Mouse (Mus musculus): ENCODE measurements at regions not wholly inside any gene's neighbourhood (a gene's known extent, or its start where the extent isn't known, plus 50 kb on each side); places are given as distances from the start of the nearest gene placed in this dataset.

GRCm38 (mm10) chr1:98350095-98350549 is 70.8 kb upstream of the Slco6d1 start:
- DNase-seq (ENCODE audit: extremely low read depth), result no peak

GRCm38 (mm10) chr1:98350725-98351124 is 70.2 kb upstream of the Slco6d1 start:
- dilution Hi-C loops (cut with MboI; ENCODE audit: extremely low pct_ligation_motif_present, extremely low pct_unique_long_range_greater_than_20kb, low sequenced_read_pairs) (no loop called here), in situ Hi-C loops (cut with MboI; ENCODE audit: low pct_ligation_motif_present, low pct_unique_long_range_greater_than_20kb, low sequenced_read_pairs) (no loop called here)
- Histone ChIP-seq H3K27me3 (replicated peaks) (no peaks in the 10 kb centered on the region), H3K27ac (ENCODE audit: insufficient read depth, low read depth) (no peak overlapping the region), H3K4me2 (ENCODE audit: insufficient read depth, low read depth, poor library complexity, severe bottlenecking) (no peak overlapping the region), H3K9ac (ENCODE audit: insufficient read depth, low read depth) (no peak overlapping the region), H3K4me1 (ENCODE audit: control insufficient read depth in 1 of 2, insufficient read depth in 2 of 2) (no peaks in the 10 kb centered on the region), H3K4me3 (replicated peaks in 1 of 3; ENCODE audit: low read depth in 2 of 3, low read length in 2 of 3, poor library complexity in 1 of 3) (no peak overlapping the region), H3K9me3 (replicated peaks; ENCODE audit: low read length) (peaks cover 12% of the 10 kb centered on the region), H3K79me2 (replicated peaks; ENCODE audit: control insufficient read depth, extremely low read depth, insufficient read depth, poor library complexity, severe bottlenecking) (no peaks in the 10 kb centered on the region), H3K36me3 (replicated peaks in 1 of 2; ENCODE audit: control insufficient read depth in 1 of 2, insufficient read depth in 1 of 2, low read length in 1 of 2) (no peaks in the 10 kb centered on the region)
- TF ChIP-seq CHD2 (IDR thresholded peaks at IDR 0.05; ENCODE audit: low read length), result no peak
- no peak for TF ChIP-seq POLR2A (IDR thresholded peaks at IDR 0.05; ENCODE audit: low read depth, low read length)
- no peak for TF ChIP-seq ZMIZ1 (IDR thresholded peaks at IDR 0.05; ENCODE audit: low read depth, low read length)
- TF ChIP-seq POLR2AphosphoS2 (IDR thresholded peaks at IDR 0.05; ENCODE audit: low read depth, low read length), result no peak
- no peak for TF ChIP-seq JUN (IDR thresholded peaks at IDR 0.05; ENCODE audit: insufficient read depth, low read depth, low read length)
- TF ChIP-seq MXI1 (IDR thresholded peaks at IDR 0.05; ENCODE audit: low read depth, low read length), result no peak
- no peak for TF ChIP-seq TCF12 (IDR thresholded peaks at IDR 0.05; ENCODE audit: low read depth, low read length)
- no peak for TF ChIP-seq ETS1 (conservative IDR thresholded peaks at IDR 0.05; ENCODE audit: low read depth, low read length)
- no peak for TF ChIP-seq ELF1 (IDR thresholded peaks at IDR 0.05; ENCODE audit: low read depth, low read length)
- TF ChIP-seq USF2 (conservative IDR thresholded peaks at IDR 0.05; ENCODE audit: low read depth, low read length), result no peak
- TF ChIP-seq NELFE (IDR thresholded peaks at IDR 0.05; ENCODE audit: low read depth, low read length), result no peak
- TF ChIP-seq TBP (conservative IDR thresholded peaks at IDR 0.05; ENCODE audit: low read depth, low read length), result no peak
- no peak for DNase-seq (ENCODE audit: extremely low read depth)

More at GRCm38 (mm10) chr1:98350095-98350549, 70.8 kb upstream of the Slco6d1 start:
- Histone ChIP-seq H3K36me3 (replicated peaks in 1 of 2; ENCODE audit: control insufficient read depth in 1 of 2, insufficient read depth in 1 of 2, low read length in 1 of 2) (no peaks in the 10 kb centered on the region), H3K79me2 (replicated peaks; ENCODE audit: control insufficient read depth, extremely low read depth, insufficient read depth, poor library complexity, severe bottlenecking) (no peaks in the 10 kb centered on the region), H3K9ac (ENCODE audit: insufficient read depth, low read depth) (no peak overlapping the region), H3K4me1 (ENCODE audit: control insufficient read depth in 1 of 2, insufficient read depth in 2 of 2) (no peaks in the 10 kb centered on the region), H3K9me3 (replicated peaks; ENCODE audit: low read length) (peaks cover 12% of the 10 kb centered on the region), H3K27me3 (replicated peaks) (no peaks in the 10 kb centered on the region), H3K27ac (ENCODE audit: insufficient read depth, low read depth) (no peak overlapping the region), H3K4me2 (ENCODE audit: insufficient read depth, low read depth, poor library complexity, severe bottlenecking) (no peak overlapping the region), H3K4me3 (replicated peaks in 1 of 3; ENCODE audit: low read depth in 2 of 3, low read length in 2 of 3, poor library complexity in 1 of 3) (no peak overlapping the region)
- in situ Hi-C loops (cut with MboI; ENCODE audit: low pct_ligation_motif_present, low pct_unique_long_range_greater_than_20kb, low sequenced_read_pairs), result no loop called here
- dilution Hi-C loops (cut with MboI; ENCODE audit: extremely low pct_ligation_motif_present, extremely low pct_unique_long_range_greater_than_20kb, low sequenced_read_pairs), result no loop called here
- TF ChIP-seq MXI1 (IDR thresholded peaks at IDR 0.05; ENCODE audit: low read depth, low read length) (no peak), CTCF (conservative IDR thresholded peaks at IDR 0.05 in 1 of 2, IDR thresholded peaks at IDR 0.05 in 1 of 2; ENCODE audit: low read depth in 2 of 2, low read length in 2 of 2) (peak in 1 of 2 experiments; percentile 3; a peak in 1 of 4 replicates)

GRCm38 (mm10) chr1:98351530-98351929 is 69.4 kb upstream of the Slco6d1 start:
- H3K4me2 ChIP-seq (ENCODE audit: insufficient read depth, low read depth, poor library complexity, severe bottlenecking), result no peak overlapping the region
- dilution Hi-C loops (cut with MboI; ENCODE audit: extremely low pct_ligation_motif_present, extremely low pct_unique_long_range_greater_than_20kb, low sequenced_read_pairs), result no loop called here
- no peaks in the 10 kb centered on the region for H3K36me3 ChIP-seq (replicated peaks in 1 of 2; ENCODE audit: control insufficient read depth in 1 of 2, insufficient read depth in 1 of 2, low read length in 1 of 2)
- in situ Hi-C loops (cut with MboI; ENCODE audit: low pct_ligation_motif_present, low pct_unique_long_range_greater_than_20kb, low sequenced_read_pairs), result no loop called here
- no peak overlapping the region for H3K9ac ChIP-seq (ENCODE audit: insufficient read depth, low read depth)
- no peaks in the 10 kb centered on the region for H3K79me2 ChIP-seq (replicated peaks; ENCODE audit: control insufficient read depth, extremely low read depth, insufficient read depth, poor library complexity, severe bottlenecking)
- DNase-seq (ENCODE audit: extremely low read depth), result no peak
- no peaks in the 10 kb centered on the region for H3K4me1 ChIP-seq (ENCODE audit: control insufficient read depth in 1 of 2, insufficient read depth in 2 of 2)
- peaks cover 12% of the 10 kb centered on the region for H3K9me3 ChIP-seq (replicated peaks; ENCODE audit: low read length)
- no peak for TF ChIP-seq MAX (IDR thresholded peaks at IDR 0.05; ENCODE audit: low read length)
- TF ChIP-seq ELF1 (IDR thresholded peaks at IDR 0.05; ENCODE audit: low read depth, low read length), result no peak
- no peak for TF ChIP-seq MAZ (IDR thresholded peaks at IDR 0.05; ENCODE audit: low read depth, low read length)
- no peak for TF ChIP-seq POLR2A (IDR thresholded peaks at IDR 0.05; ENCODE audit: low read depth, low read length)
- TF ChIP-seq ZMIZ1 (IDR thresholded peaks at IDR 0.05; ENCODE audit: low read depth, low read length), result no peak
- no peak for TF ChIP-seq SIN3A (IDR thresholded peaks at IDR 0.05; ENCODE audit: low read length)
- no peak for TF ChIP-seq POLR2AphosphoS2 (IDR thresholded peaks at IDR 0.05; ENCODE audit: low read depth, low read length)
- TF ChIP-seq NRF1 (IDR thresholded peaks at IDR 0.05; ENCODE audit: low read depth, low read length), result no peak
- TF ChIP-seq MEF2A (IDR thresholded peaks at IDR 0.05; ENCODE audit: borderline replicate concordance, low read depth, low read length), result no peak
- TF ChIP-seq NELFE (IDR thresholded peaks at IDR 0.05; ENCODE audit: low read depth, low read length), result no peak
- no peak for TF ChIP-seq CHD1 (IDR thresholded peaks at IDR 0.05; ENCODE audit: low read depth, low read length)
- TF ChIP-seq CHD2 (IDR thresholded peaks at IDR 0.05; ENCODE audit: low read length), result no peak
- TF ChIP-seq SMC3 (IDR thresholded peaks at IDR 0.05; ENCODE audit: low read depth, low read length), result no peak
- TF ChIP-seq UBTF (IDR thresholded peaks at IDR 0.05; ENCODE audit: low read depth, low read length), result no peak
- TF ChIP-seq GABPA (IDR thresholded peaks at IDR 0.05; ENCODE audit: insufficient replicate concordance, low read depth, low read length), result no peak
- TF ChIP-seq JUN (IDR thresholded peaks at IDR 0.05; ENCODE audit: insufficient read depth, low read depth, low read length), result no peak
- H3K27ac ChIP-seq (ENCODE audit: insufficient read depth, low read depth), result no peak overlapping the region
- H3K27me3 ChIP-seq (replicated peaks), result no peaks in the 10 kb centered on the region
- H3K4me3 ChIP-seq (replicated peaks in 1 of 3; ENCODE audit: low read depth in 2 of 3, low read length in 2 of 3, poor library complexity in 1 of 3), result no peak overlapping the region
